Mouse (Mus musculus) testis, adult 2 months (tissue): ENCODE measurements around the gene Slc22a30.
"Not testable (repeated sequence)": the region's sequence is repeated elsewhere in the genome, so short reads cannot be mapped to it uniquely, and the experiment has no call there.

Experiments
- CTCF ChIP-seq: fragments of 200-500 bp; IDR thresholded peaks from 2 replicates; pipeline ENCODE4 v1.5.1; 2012; ENCODE audit warnings: low read depth, mild to moderate bottlenecking, inconsistent platforms, low read length, moderate library complexity; ENCODE audit not compliant: control insufficient read depth, insufficient read depth, insufficient replicate concordance
- POLR2A ChIP-seq: fragments of 200-500 bp; IDR thresholded peaks from 2 replicates; pipeline ENCODE4 v1.6.1; 2012; ENCODE audit warnings: low read depth, mild to moderate bottlenecking, inconsistent platforms, low read length, moderate library complexity; ENCODE audit not compliant: control insufficient read depth

DNA sequence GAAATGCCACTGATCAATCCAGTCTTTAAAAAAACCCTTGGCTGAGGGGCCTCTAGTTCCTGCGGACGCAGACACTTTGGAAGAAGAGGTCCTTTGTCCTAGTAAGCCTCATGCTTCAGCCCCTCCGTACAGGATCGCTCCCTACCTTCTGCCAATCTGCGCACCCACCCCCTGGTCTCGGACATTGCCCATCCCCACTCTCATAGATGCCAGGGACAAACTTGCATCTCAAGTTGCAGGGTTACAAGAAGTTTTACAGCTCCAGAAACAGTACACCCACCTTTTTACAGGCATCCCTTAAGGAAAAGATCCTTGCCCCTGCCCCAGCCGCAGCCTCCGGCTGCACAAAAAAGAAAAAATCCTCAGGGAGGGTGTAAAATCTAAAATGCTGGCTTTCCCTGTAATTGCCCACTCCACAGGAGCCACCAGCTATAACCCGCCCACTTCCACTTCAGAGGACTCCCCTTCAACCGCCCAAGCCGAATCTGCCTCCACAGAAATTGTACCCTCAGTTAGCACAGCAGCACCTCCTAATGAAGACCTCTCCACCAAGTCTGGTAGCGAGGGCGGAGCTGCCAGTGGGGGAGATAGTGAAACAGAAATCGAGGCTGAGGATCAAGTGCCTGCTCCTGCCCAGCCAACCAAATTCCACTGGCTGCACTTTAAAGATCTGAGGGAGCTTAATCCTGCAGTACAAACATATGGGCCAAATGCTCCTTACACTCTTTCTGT, 2.5 kb upstream of the Slc22a30 start:
- TF ChIP-seq CTCF, POLR2A: not testable (repeated sequence)
